Mouse (Mus musculus) neural tube, embryonic 11.5 days (tissue): ENCODE data around the gene Gm13103. TPM values are rescaled to one million over a fixed set of nuclear protein-coding genes. Genes with fewer than 3 reads are reported as not detected.
"Not testable (repeated sequence)": the region's sequence is repeated elsewhere in the genome, so short reads cannot be mapped to it uniquely, and the experiment has no call there.

ENCODE experiments used
- ATAC-seq: fragments of 200-750 bp; cut with Nextera tagmentation; 2 replicates; pipeline ENCODE4 v1.8.0; 2017; ENCODE audit warnings: moderate number of reproducible peaks, mild to moderate bottlenecking, moderate TSS enrichment, moderate library complexity; ENCODE audit not compliant: insufficient read depth, low FRiP score, low TSS enrichment
- DNase-seq: peaks from one replicate; pipeline ENCODE4 v3.0.0-alpha.2; 2015; ENCODE audit warnings: low spot score
- H3K27ac ChIP-seq: fragments of 300-500 bp; sonication (generic); 2 replicates; pipeline ENCODE4 v1.5.1; 2014; ENCODE audit warnings: low read depth, mild to moderate bottlenecking, low read length
- H3K27me3 ChIP-seq: fragments of 300-500 bp; sonication (generic); 2 replicates; pipeline ENCODE4 v1.6.1; 2014; ENCODE audit warnings: mild to moderate bottlenecking, low read length, mixed read lengths; ENCODE audit not compliant: control insufficient read depth, insufficient read depth
- H3K36me3 ChIP-seq: fragments of 300-500 bp; sonication (generic); 2 replicates; pipeline ENCODE4 v1.6.1; 2014; ENCODE audit warnings: mild to moderate bottlenecking, low read length, moderate library complexity, mixed read lengths; ENCODE audit not compliant: control insufficient read depth, insufficient read depth
- H3K4me1 ChIP-seq: fragments of 300-500 bp; sonication (generic); 2 replicates; pipeline ENCODE4 v1.6.1; 2014; ENCODE audit warnings: low read length, mixed read lengths; ENCODE audit not compliant: control insufficient read depth, insufficient read depth
- H3K4me2 ChIP-seq: fragments of 300-500 bp; sonication (generic); 2 replicates; pipeline ENCODE4 v1.6.1; 2014; ENCODE audit warnings: low read depth, mild to moderate bottlenecking, moderate library complexity
- H3K4me3 ChIP-seq: fragments of 300-500 bp; sonication (generic); 2 replicates; pipeline ENCODE4 v1.5.1; 2014; ENCODE audit warnings: low read depth, low read length
- H3K9ac ChIP-seq: fragments of 300-500 bp; sonication (generic); 2 replicates; pipeline ENCODE4 v1.6.1; 2014; ENCODE audit warnings: mild to moderate bottlenecking, low read length
- H3K9me3 ChIP-seq: fragments of 300-500 bp; sonication (generic); 2 replicates; pipeline ENCODE4 v1.6.1; 2016; ENCODE audit warnings: low read length; ENCODE audit not compliant: control insufficient read depth
- WGBS: fragments of 180-500 bp; shearing (Covaris S2); extraction: QIAGEN DNeasy Blood & Tissue Kit; methylation state at CpG from one replicate; pipeline ENCODE4 v1.1.7; 2014; 5-methylcytosine and 5-hydroxymethylcytosine counted together
- polyA plus RNA-seq: library from polyadenylated mRNA; unstranded; fragments of >200 nt; fragmentation: Nextera tagmentation; extraction: Ambion mirVana; gene quantifications from 2 replicates; pipeline ENCODE4 v1.2.1, GENCODE M21; 2014

Gene Gm13103
- polyA plus RNA-seq, result not detected in 2 replicates

GRCm38 (mm10) chr4:143846197-143846596 lies at the start of gene Gm13103:
TSS of gene Gm13103 (plus strand) at chr4:143846497.
- not testable (repeated sequence) for DNase-seq, H3K4me2 ChIP-seq, H3K36me3 ChIP-seq, H3K4me3 ChIP-seq, H3K27me3 ChIP-seq, H3K9ac ChIP-seq, H3K27ac ChIP-seq, ATAC-seq, H3K9me3 ChIP-seq, H3K4me1 ChIP-seq

GRCm38 (mm10) chr4:143815993-143816392 lies 30.3 kb upstream of the Gm13103 start, which contains the start of gene Gm13084:
TSS of gene Gm13084 (minus strand) at chr4:143816093.
- Histone ChIP-seq H3K4me2 (no peak within 1 kb of the TSS), H3K27me3 (no peaks in the 10 kb centered on the region), H3K4me1 (no peaks in the 10 kb centered on the region), H3K36me3 (no peaks in the 10 kb centered on the region), H3K4me3 (no peak within 1 kb of the TSS), H3K27ac (no peak within 1 kb of the TSS), H3K9ac (no peak within 1 kb of the TSS), H3K9me3 (0 out of 2 replicates have a peak, but pooled peaks cover 2% of the 10 kb centered on the region)
- ATAC-seq (no peak), DNase-seq (no peak)
- WGBS, result 76% methylated on average over 2 of the region's 2 CpGs

- not testable (repeated sequence) for DNase-seq, H3K4me2 ChIP-seq, H3K4me3 ChIP-seq, H3K9me3 ChIP-seq, H3K36me3 ChIP-seq, H3K27me3 ChIP-seq, H3K9ac ChIP-seq, H3K4me1 ChIP-seq, H3K27ac ChIP-seq, ATAC-seq
- WGBS, result 75% methylated on average over 1 of the region's 1 CpGs
Observed at GRCm38 (mm10) chr4:143882371-143882770, 36.1 kb downstream of the Gm13103 start.

- not testable (repeated sequence) for H3K4me3 ChIP-seq, H3K9ac ChIP-seq, H3K36me3 ChIP-seq, H3K27me3 ChIP-seq, H3K9me3 ChIP-seq, ATAC-seq, DNase-seq, H3K4me1 ChIP-seq, H3K4me2 ChIP-seq, H3K27ac ChIP-seq
- WGBS, result 89% methylated on average over 3 of the region's 3 CpGs
Observed at GRCm38 (mm10) chr4:143894406-143894805, 48.1 kb downstream of the Gm13103 start.

GRCm38 (mm10) chr4:143900280-143900679 lies 54.0 kb downstream of the Gm13103 start, which contains the start of gene Pramef6:
TSS of gene Pramef6 (minus strand) at chr4:143900380.
- H3K27ac ChIP-seq, H3K9ac ChIP-seq, H3K4me1 ChIP-seq, DNase-seq, H3K27me3 ChIP-seq, H3K9me3 ChIP-seq, H3K4me3 ChIP-seq, H3K36me3 ChIP-seq, ATAC-seq, H3K4me2 ChIP-seq: not testable (repeated sequence)
- WGBS, result 91% methylated on average over 1 of the region's 1 CpGs

Other genes with a start within 250 kb of the Gm13103 start
- gene Gm13083, start 231.5 kb upstream of the Gm13103 start, polyA plus RNA-seq, result not detected in 2 replicates
- gene Gm13088, start 189.3 kb upstream of the Gm13103 start, polyA plus RNA-seq, result not detected in 2 replicates
- not detected in 2 replicates for gene Gm13089, start 143.8 kb upstream of the Gm13103 start, polyA plus RNA-seq
- gene Gm13078, start 127.0 kb upstream of the Gm13103 start, polyA plus RNA-seq, result not detected in 2 replicates
- not detected in 2 replicates for gene Gm13023, start 57.1 kb upstream of the Gm13103 start, polyA plus RNA-seq
- gene Gm13084, start 30.4 kb upstream of the Gm13103 start, polyA plus RNA-seq, result not detected in 2 replicates
- gene Pramef6, start 53.9 kb downstream of the Gm13103 start, polyA plus RNA-seq, result not detected in 2 replicates
- not detected in 2 replicates for gene Pramef25, start 104.5 kb downstream of the Gm13103 start, polyA plus RNA-seq
- gene Gm13101, start 120.5 kb downstream of the Gm13103 start, polyA plus RNA-seq, result not detected in 2 replicates
- gene Pramef17, start 147.9 kb downstream of the Gm13103 start, polyA plus RNA-seq, result not detected in 2 replicates
- not detected in 2 replicates for gene Pramel4, start 212.6 kb downstream of the Gm13103 start, polyA plus RNA-seq